Mouse (Mus musculus): ENCODE data around the gene Serpine2. TPM values are rescaled to one million over a fixed set of nuclear protein-coding genes. Genes with fewer than 3 reads are reported as not detected.
A peak's percentile ranks its signal among the peaks of the same experiment; 100 is the strongest.

Serpine2 gene
- polyA plus RNA-seq, 1 experiment from 2014 or later, result 82.0 TPM

GRCm38 (mm10) chr1:79782433-79782832 lies 78.5 kb downstream of the Serpine2 start:
- Histone ChIP-seq H3K4me3 (replicated peaks; ENCODE audit: low read length) (no peak overlapping the region), H3K9ac (replicated peaks; ENCODE audit: low read depth, low read length) (no peak overlapping the region), H3K9me3 (ENCODE audit: control insufficient read depth, low read length) (no peaks in the 10 kb centered on the region), H3K27me3 (replicated peaks; ENCODE audit: control insufficient read depth, insufficient read depth, low read length) (no peaks in the 10 kb centered on the region), H3K27ac (ENCODE audit: low read length) (no peak overlapping the region), H3K4me1 (replicated peaks; ENCODE audit: control insufficient read depth, insufficient read depth, low read length) (no peaks in the 10 kb centered on the region; the same call in 1 of the 2 replicates), H3K4me2 (ENCODE audit: low read length) (no peak overlapping the region), H3K36me3 (ENCODE audit: control insufficient read depth, insufficient read depth) (peaks cover 41% of the 10 kb centered on the region)
- 79% methylated on average over 3 of the region's 3 CpGs for WGBS
- ATAC-seq, result no peak

GRCm38 (mm10) chr1:79778011-79778410 lies 83.0 kb downstream of the Serpine2 start:
- H3K27ac ChIP-seq (ENCODE audit: low read length), result no peak overlapping the region
- H3K4me1 ChIP-seq (replicated peaks; ENCODE audit: control insufficient read depth, insufficient read depth, low read length), result peaks cover 4% of the 10 kb centered on the region
- no peak overlapping the region for H3K4me2 ChIP-seq (ENCODE audit: low read length)
- 92% methylated on average over 11 of the region's 11 CpGs for WGBS
- H3K9ac ChIP-seq (replicated peaks; ENCODE audit: low read depth, low read length), result no peak overlapping the region
- H3K9me3 ChIP-seq (ENCODE audit: control insufficient read depth, low read length), result no peaks in the 10 kb centered on the region
- no peak for ATAC-seq
- no peaks in the 10 kb centered on the region for H3K27me3 ChIP-seq (replicated peaks; ENCODE audit: control insufficient read depth, insufficient read depth, low read length)
- no peak overlapping the region for H3K4me3 ChIP-seq (replicated peaks; ENCODE audit: low read length)
- peaks cover 35% of the 10 kb centered on the region for H3K36me3 ChIP-seq (ENCODE audit: control insufficient read depth, insufficient read depth)

- peak within 1 kb of the TSS; percentile 58 for H3K4me3 ChIP-seq (replicated peaks; ENCODE audit: low read length)
- H3K27me3 ChIP-seq (replicated peaks; ENCODE audit: control insufficient read depth, insufficient read depth, low read length), result no peaks in the 10 kb centered on the region
- no peaks in the 10 kb centered on the region for H3K9me3 ChIP-seq (ENCODE audit: control insufficient read depth, low read length)
- H3K9ac ChIP-seq (replicated peaks; ENCODE audit: low read depth, low read length), result peak within 1 kb of the TSS; percentile 71
- peak within 1 kb of the TSS; percentile 82 for H3K27ac ChIP-seq (ENCODE audit: low read length)
- under 1% methylated on average over 38 of the region's 38 CpGs for WGBS
- peaks cover 4% of the 10 kb centered on the region for H3K4me1 ChIP-seq (replicated peaks; ENCODE audit: control insufficient read depth, insufficient read depth, low read length)
- ATAC-seq, result peak; percentile 100
- H3K4me2 ChIP-seq (ENCODE audit: low read length), result peak within 1 kb of the TSS; percentile 62
- H3K36me3 ChIP-seq (ENCODE audit: control insufficient read depth, insufficient read depth), result peaks cover 17% of the 10 kb centered on the region
Measured at GRCm38 (mm10) chr1:79775927-79776458, 85.0 kb downstream of the Serpine2 start, which contains the start of the genes Mrpl44 and Wdfy1. Gene Mrpl44, plus strand, starts transcription at chr1:79776018. Gene Wdfy1, minus strand, starts transcription at chr1:79776143.

- Histone ChIP-seq H3K27ac (ENCODE audit: low read length) (no peak overlapping the region), H3K9ac (replicated peaks; ENCODE audit: low read depth, low read length) (no peak overlapping the region), H3K4me3 (replicated peaks; ENCODE audit: low read length) (no peak overlapping the region), H3K9me3 (ENCODE audit: control insufficient read depth, low read length) (no peaks in the 10 kb centered on the region), H3K4me2 (ENCODE audit: low read length) (no peak overlapping the region), H3K36me3 (ENCODE audit: control insufficient read depth, insufficient read depth) (peaks cover 8% of the 10 kb centered on the region; the same call in 1 of the 2 replicates), H3K4me1 (replicated peaks; ENCODE audit: control insufficient read depth, insufficient read depth, low read length) (peaks cover 4% of the 10 kb centered on the region), H3K27me3 (replicated peaks; ENCODE audit: control insufficient read depth, insufficient read depth, low read length) (no peaks in the 10 kb centered on the region)
- 84% methylated on average over 4 of the region's 4 CpGs for WGBS
- ATAC-seq, result no peak
Measured at GRCm38 (mm10) chr1:79774164-79774780, 86.7 kb downstream of the Serpine2 start.

GRCm38 (mm10) chr1:79768231-79768630 lies 92.7 kb downstream of the Serpine2 start:
- Histone ChIP-seq H3K36me3 (ENCODE audit: control insufficient read depth, insufficient read depth) (no peaks in the 10 kb centered on the region), H3K27me3 (replicated peaks; ENCODE audit: control insufficient read depth, insufficient read depth, low read length) (0 out of 2 replicates have a peak, but pooled peaks cover 3% of the 10 kb centered on the region), H3K4me3 (replicated peaks; ENCODE audit: low read length) (no peak overlapping the region), H3K27ac (ENCODE audit: low read length) (no peak overlapping the region), H3K4me2 (ENCODE audit: low read length) (no peak overlapping the region), H3K4me1 (replicated peaks; ENCODE audit: control insufficient read depth, insufficient read depth, low read length) (no peaks in the 10 kb centered on the region), H3K9ac (replicated peaks; ENCODE audit: low read depth, low read length) (no peak overlapping the region), H3K9me3 (ENCODE audit: control insufficient read depth, low read length) (no peaks in the 10 kb centered on the region)
- ATAC-seq, result no peak
- WGBS, result 68% methylated on average over 1 of the region's 1 CpGs

- Histone ChIP-seq H3K4me2 (ENCODE audit: low read length) (no peak overlapping the region), H3K4me3 (replicated peaks; ENCODE audit: low read length) (no peak overlapping the region), H3K36me3 (ENCODE audit: control insufficient read depth, insufficient read depth) (no peaks in the 10 kb centered on the region), H3K4me1 (replicated peaks; ENCODE audit: control insufficient read depth, insufficient read depth, low read length) (peaks cover 18% of the 10 kb centered on the region), H3K9me3 (ENCODE audit: control insufficient read depth, low read length) (no peaks in the 10 kb centered on the region), H3K27me3 (replicated peaks; ENCODE audit: control insufficient read depth, insufficient read depth, low read length) (0 out of 2 replicates have a peak, but pooled peaks cover 3% of the 10 kb centered on the region), H3K9ac (replicated peaks; ENCODE audit: low read depth, low read length) (no peak overlapping the region), H3K27ac (ENCODE audit: low read length) (no peak overlapping the region)
- no peak for ATAC-seq
- 85% methylated on average over 1 of the region's 1 CpGs for WGBS
Measured at GRCm38 (mm10) chr1:79764483-79764882, 96.5 kb downstream of the Serpine2 start.

- Histone ChIP-seq H3K36me3 (ENCODE audit: control insufficient read depth, insufficient read depth) (no peaks in the 10 kb centered on the region), H3K9ac (replicated peaks; ENCODE audit: low read depth, low read length) (no peak overlapping the region), H3K27ac (ENCODE audit: low read length) (no peak overlapping the region), H3K27me3 (replicated peaks; ENCODE audit: control insufficient read depth, insufficient read depth, low read length) (0 out of 2 replicates have a peak, but pooled peaks cover 3% of the 10 kb centered on the region), H3K4me1 (replicated peaks; ENCODE audit: control insufficient read depth, insufficient read depth, low read length) (peaks cover 20% of the 10 kb centered on the region), H3K4me3 (replicated peaks; ENCODE audit: low read length) (no peak overlapping the region), H3K4me2 (ENCODE audit: low read length) (no peak overlapping the region), H3K9me3 (ENCODE audit: control insufficient read depth, low read length) (no peaks in the 10 kb centered on the region)
- WGBS, result 88% methylated on average over 2 of the region's 2 CpGs
- no peak for ATAC-seq
Measured at GRCm38 (mm10) chr1:79764031-79764430, 96.9 kb downstream of the Serpine2 start.

- peak overlapping the region; percentile 94 for H3K9ac ChIP-seq (replicated peaks; ENCODE audit: low read depth, low read length)
- peaks cover 25% of the 10 kb centered on the region for H3K4me1 ChIP-seq (replicated peaks; ENCODE audit: control insufficient read depth, insufficient read depth, low read length)
- H3K4me3 ChIP-seq (replicated peaks; ENCODE audit: low read length), result peak overlapping the region; percentile 89
- 66% methylated on average over 16 of the region's 16 CpGs for WGBS
- ATAC-seq, result no peak
- no peak overlapping the region; the same call in 1 of the 2 replicates for H3K27ac ChIP-seq (ENCODE audit: low read length)
- H3K36me3 ChIP-seq (ENCODE audit: control insufficient read depth, insufficient read depth), result no peaks in the 10 kb centered on the region
- peak overlapping the region; percentile 92 for H3K4me2 ChIP-seq (ENCODE audit: low read length)
- no peaks in the 10 kb centered on the region for H3K9me3 ChIP-seq (ENCODE audit: control insufficient read depth, low read length)
- H3K27me3 ChIP-seq (replicated peaks; ENCODE audit: control insufficient read depth, insufficient read depth, low read length), result 0 out of 2 replicates have a peak, but pooled peaks cover 3% of the 10 kb centered on the region
Measured at GRCm38 (mm10) chr1:79762282-79763250, 98.4 kb downstream of the Serpine2 start.

GRCm38 (mm10) chr1:79761917-79762271 lies 99.1 kb downstream of the Serpine2 start:
- Histone ChIP-seq H3K4me1 (replicated peaks; ENCODE audit: control insufficient read depth, insufficient read depth, low read length) (peaks cover 25% of the 10 kb centered on the region), H3K27me3 (replicated peaks; ENCODE audit: control insufficient read depth, insufficient read depth, low read length) (no peaks in the 10 kb centered on the region), H3K4me3 (replicated peaks; ENCODE audit: low read length) (peak overlapping the region; percentile 89), H3K27ac (ENCODE audit: low read length) (no peak overlapping the region), H3K4me2 (ENCODE audit: low read length) (peak overlapping the region; percentile 92), H3K9me3 (ENCODE audit: control insufficient read depth, low read length) (no peaks in the 10 kb centered on the region), H3K9ac (replicated peaks; ENCODE audit: low read depth, low read length) (peak overlapping the region; percentile 94), H3K36me3 (ENCODE audit: control insufficient read depth, insufficient read depth) (no peaks in the 10 kb centered on the region)
- 1% methylated on average over 6 of the region's 6 CpGs for WGBS
- ATAC-seq, result peak; percentile 46
